Mouse (Mus musculus): ENCODE results near the gene Kri1.

- TF ChIP-seq CTCF (IDR thresholded peaks at IDR 0.05; ENCODE audit: low read depth, low read length) (no peak), POLR2A (IDR thresholded peaks at IDR 0.05; ENCODE audit: extremely low read depth, insufficient read depth, low read length) (no peak)
Measured at GRCm38 (mm10) chr9:21331365-21332140, 43.8 kb upstream of the Kri1 start.
